Mouse (Mus musculus): ENCODE results near the gene Slc24a3.

Slc24a3 gene

DNA sequence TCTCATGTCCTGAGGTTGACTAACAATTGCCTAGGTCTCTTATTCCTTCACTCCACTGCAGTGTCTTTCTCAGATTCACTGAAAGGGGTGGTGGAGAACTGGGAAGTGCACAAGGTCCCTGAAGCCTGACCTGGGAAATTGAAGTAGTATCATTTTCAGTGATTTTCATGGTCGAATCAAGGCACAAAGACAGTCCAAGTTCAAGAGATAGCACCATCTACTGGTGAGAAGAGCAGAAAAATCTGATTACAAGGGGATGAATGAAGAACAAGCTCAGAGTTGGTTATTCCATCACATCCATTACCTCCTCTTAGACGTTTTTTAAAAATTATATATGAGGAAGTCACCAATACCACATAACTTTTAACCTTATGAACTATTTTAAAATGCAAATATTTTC, 123.9 kb downstream of the Slc24a3 start:
- peak; percentile 46 for DNase-seq

GRCm38 (mm10) chr2:145292196-145292595, 124.6 kb downstream of the Slc24a3 start:
- DNase-seq: no peak

DNA sequence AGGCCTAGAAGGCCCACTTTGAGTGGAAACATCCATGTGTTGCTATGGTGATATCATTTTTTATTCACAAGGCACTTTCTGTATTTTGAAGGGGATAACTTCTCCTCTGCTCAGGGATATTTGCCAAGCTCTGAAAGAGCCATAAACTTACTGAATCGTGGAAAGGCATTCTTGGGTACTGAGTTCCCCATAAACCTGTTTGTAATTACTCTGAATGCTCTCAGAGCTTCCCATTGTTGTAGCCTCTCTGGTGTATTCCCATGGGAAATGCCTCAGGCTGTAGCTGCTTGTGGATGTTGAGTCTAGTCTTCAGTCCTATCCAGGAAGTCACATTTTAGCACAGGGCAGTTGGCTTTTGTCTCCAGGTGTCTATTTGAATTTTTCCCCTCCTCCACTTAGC, 125.3 kb downstream of the Slc24a3 start:
- DNase-seq: no peak

- DNase-seq: no peak
These were observed 129.4 kb downstream of the Slc24a3 start for GRCm38 (mm10) chr2:145296906-145297305.

- DNase-seq: no peak
These were observed 132.6 kb downstream of the Slc24a3 start for GRCm38 (mm10) chr2:145299914-145300699.

DNA sequence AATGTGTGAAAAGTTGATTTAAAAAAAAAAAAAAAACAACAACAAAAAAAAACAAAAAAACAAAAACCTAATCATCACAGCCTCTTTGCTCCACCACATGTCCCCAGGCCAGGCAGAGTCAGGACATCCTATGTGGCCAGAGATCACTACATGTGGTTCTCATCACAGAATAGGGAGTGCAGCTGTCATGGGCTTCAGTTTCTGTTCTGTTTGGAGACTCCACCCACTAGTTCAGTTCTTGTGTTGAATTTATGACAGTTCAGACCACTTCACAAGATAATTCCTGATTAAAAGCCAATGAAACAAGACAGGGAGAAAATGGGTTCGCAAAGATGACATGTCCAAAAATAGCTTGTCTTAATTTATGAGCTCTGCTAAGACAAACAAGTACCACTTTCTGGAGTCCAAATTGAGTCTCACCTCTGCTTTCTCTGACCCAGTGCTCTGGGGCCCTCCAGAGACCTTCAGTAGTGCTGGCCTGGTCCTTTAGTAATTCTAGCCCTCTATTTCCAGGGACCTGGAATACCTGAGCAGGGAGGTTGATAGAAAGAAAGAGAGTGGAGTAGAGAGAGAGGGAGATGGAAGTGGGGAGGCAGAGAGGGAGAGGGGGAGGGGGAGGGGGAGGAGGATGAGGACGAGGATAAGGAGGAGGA, 139.8 kb downstream of the Slc24a3 start:
- DNase-seq: peak; percentile 9

DNA sequence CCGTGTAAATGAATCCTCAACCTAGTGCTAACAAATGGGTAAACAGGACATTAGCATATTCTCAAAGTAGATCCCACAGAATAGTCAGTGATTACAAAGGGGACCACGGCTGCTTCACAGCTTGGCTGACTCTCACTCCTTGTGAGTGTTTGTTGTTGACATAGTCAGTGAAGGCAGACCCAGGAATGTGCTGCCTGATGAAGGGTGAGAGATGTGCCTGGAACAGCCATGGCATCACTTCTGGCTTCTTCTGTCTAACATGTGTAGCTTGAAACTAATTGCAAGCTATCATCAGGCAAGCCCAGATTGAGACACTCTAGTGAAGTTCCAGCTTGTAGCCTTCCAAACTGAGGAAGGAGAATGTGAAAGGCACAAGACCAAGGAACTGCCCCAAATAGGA, 151.4 kb downstream of the Slc24a3 start:
- DNase-seq: peak; percentile 32

DNA sequence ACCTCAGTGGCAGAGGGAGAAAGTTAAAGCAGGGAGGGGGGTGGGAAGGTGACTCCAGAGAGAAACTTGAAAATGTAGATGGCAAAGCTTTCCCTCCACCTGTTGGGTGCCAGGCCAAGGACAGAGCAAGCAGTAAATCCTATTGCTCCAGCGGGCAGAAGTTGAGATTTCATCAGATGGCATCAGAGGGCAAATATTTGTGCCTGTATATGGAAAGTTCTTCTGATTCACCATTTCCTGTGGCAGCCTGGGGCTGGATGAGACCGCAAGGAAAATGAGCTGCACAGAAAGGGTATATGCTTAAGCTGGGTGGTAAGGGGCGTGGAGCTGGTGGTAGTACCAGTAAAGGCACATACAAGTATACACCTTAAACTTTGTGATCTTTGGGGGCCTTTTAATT, 153.7 kb downstream of the Slc24a3 start:
- no peak for DNase-seq

- DNase-seq: no peak
These were observed 154.2 kb downstream of the Slc24a3 start for GRCm38 (mm10) chr2:145321755-145322154.

DNA sequence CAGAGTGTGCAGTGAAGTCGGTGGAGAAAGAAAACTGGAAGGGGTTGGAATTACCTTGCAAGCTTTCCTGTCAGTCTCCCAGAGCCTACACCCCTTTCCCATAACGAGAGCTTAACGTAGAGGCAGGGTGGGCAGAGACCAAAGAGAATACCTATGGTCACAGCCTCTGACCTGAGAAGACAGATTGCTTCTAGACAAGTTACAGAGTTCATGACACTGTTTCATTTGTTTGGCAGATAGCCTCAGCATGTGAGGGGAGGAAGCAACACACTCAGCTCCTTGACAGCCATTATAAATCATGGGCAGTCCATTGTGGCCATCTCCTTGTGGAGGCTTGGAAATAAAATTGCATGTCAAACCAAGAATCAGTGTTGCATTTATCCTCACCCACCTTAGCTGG, 156.9 kb downstream of the Slc24a3 start:
- DNase-seq: no peak

- DNase-seq: no peak
These were observed 158.3 kb downstream of the Slc24a3 start for GRCm38 (mm10) chr2:145325852-145326251.

DNA sequence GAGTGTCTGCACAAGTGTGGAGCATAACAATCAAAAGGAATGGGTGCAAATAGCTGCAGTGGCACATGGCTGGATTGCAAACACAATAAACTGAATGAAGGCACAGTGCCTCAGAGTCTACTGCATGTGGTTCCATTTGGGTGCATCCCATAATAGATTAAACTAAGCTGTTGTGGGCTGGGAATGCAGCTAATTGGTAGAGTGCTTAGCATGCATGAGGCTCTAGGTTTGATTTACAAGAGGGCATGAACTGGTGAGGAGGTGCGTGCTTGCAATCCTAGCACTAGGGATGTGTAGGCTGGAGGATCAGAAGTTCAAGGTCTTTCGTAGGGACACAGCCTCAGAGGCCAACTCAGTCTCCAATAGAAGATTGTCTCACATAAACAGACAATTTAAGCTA, 159.0 kb downstream of the Slc24a3 start:
- no peak for DNase-seq

- DNase-seq: peak; percentile 42
These were observed 162.2 kb downstream of the Slc24a3 start for GRCm38 (mm10) chr2:145329756-145330155.

GRCm38 (mm10) chr2:145331525-145331924, 164.0 kb downstream of the Slc24a3 start:
- DNase-seq: no peak

- no peak for DNase-seq
These were observed 165.9 kb downstream of the Slc24a3 start for GRCm38 (mm10) chr2:145333466-145333865.

DNA sequence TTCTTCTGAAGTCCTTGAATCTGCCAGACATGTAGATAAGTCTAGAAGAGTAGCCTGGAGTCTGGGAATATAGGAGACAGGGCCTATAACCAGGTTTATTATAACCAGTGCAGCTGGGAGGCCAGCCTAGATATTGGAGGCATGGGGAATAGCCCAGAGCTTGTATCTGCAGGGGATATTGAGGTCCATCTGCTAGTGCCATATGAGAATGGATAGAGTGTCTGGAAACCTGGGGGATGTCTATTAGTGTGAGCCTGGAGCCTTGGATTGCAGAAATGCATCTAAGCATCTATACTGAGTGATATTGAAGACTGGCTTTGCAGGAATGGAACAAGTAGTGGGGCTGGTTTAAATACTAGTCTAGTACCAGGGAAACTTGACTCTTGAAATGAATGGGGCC, 168.9 kb downstream of the Slc24a3 start:
- no peak for DNase-seq

GRCm38 (mm10) chr2:145340816-145341215, 173.3 kb downstream of the Slc24a3 start:
- DNase-seq: no peak

DNA sequence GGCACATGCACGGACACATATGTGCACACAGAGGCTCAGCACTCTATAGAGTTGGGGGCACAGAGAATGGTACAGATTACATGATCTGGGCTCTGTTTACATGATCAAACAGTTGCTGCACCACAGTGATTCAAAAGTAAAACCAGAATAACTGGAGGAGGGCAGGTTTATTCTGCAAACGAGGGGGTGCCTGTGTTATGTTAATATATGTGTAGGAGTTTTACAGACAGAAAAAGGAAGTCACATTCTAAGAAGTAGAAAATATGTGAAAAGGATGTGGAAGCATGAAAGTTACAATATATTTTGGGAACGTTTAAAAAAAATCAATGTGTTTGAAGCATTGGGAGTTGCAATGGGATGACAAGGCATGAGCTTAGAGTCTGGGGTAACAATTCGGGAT, 175.4 kb downstream of the Slc24a3 start:
- no peak for DNase-seq

DNA sequence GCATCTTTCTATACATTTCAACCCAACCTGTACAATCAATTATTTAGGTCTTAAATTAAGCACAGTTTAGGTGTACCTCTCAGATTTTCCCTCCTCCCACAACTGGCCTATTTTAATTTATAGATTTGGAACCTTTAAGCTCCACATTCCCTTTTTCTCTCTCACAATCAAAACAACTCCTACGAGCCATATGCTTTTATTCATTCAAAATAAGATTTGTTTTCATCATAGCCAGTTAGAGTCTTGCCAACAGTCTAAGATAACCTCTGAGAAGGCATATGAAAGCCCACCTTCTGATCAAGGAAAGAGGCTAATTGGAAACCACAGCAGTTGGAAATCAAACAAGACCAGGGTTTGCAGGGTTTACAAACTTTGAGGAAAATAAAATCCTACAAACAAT, 177.0 kb downstream of the Slc24a3 start:
- DNase-seq: no peak

GRCm38 (mm10) chr2:145353801-145354200, 186.2 kb downstream of the Slc24a3 start:
- no peak for DNase-seq

DNA sequence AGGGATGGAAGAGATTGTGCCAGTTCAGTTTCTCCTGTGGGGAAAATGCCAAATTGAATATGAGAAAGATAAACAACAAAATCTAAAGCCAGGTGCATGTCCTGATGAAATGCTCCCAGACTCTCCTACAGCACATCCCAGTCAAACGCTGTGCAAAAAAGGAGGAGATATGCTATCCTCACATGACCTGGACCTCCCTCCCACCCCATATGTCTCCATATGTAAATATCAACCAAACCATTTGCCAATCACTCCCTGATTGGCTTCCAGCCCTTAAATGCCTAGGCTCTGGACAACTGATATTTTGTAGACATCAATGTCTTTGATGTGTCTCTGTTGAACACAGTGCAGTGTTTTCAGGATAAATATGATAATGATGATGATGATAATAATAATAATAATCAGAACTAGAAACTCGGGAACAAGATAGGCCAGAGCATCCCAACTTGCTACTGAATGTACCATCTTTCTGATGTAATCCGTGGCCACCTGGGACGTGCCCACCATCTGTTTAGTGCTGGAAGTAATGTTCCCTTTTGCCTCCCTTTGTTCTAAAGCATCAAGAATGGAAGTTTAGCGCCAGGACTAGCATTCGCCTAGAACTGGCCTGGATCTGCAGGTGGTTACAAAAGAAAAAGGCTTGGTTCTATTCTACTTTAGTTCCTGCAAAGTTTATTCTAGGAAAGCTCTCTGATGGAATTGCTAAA, 190.8 kb downstream of the Slc24a3 start:
- no peak for DNase-seq

GRCm38 (mm10) chr2:145363604-145364003, 196.1 kb downstream of the Slc24a3 start:
- DNase-seq: no peak

- DNase-seq: no peak
These were observed 201.1 kb downstream of the Slc24a3 start for GRCm38 (mm10) chr2:145368701-145369100.

DNA sequence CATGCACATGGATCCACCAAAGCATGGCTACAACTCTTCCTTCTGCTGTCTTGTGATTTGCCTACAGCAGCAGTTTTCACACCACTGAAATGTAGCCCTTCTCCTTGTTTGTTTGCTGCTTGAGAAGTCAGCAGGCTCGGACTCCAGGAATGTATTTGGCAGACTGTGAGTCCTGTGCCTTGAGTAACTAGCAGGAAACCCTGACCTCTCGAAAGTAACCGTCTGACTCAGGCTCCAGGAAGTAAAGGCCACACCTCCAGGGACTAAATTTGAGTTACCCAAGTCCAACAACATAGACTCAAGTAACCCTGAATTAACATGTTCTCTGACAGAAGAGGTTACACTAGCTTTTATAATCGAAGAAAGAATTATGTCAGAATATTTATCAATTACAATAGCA, 203.2 kb downstream of the Slc24a3 start:
- DNase-seq: peak; percentile 66
